Mouse (Mus musculus): ENCODE results near the gene Npas1.

The Npas1 gene

GRCm38 (mm10) chr7:16468115-16468514, 9.4 kb downstream of the Npas1 start:
- DNase-seq = no peak

- peak; percentile 22 for DNase-seq
These were observed 11.0 kb downstream of the Npas1 start for GRCm38 (mm10) chr7:16466565-16466964.

GRCm38 (mm10) chr7:16465568-16465967, 12.0 kb downstream of the Npas1 start:
- no peak for DNase-seq

- DNase-seq = peak; percentile 81
These were observed 12.4 kb downstream of the Npas1 start for GRCm38 (mm10) chr7:16465160-16465559.

- peak; percentile 87 for DNase-seq
These were observed 14.3 kb downstream of the Npas1 start for GRCm38 (mm10) chr7:16463214-16463613.

- DNase-seq = no peak
These were observed 15.8 kb downstream of the Npas1 start for GRCm38 (mm10) chr7:16461705-16462104.

- no peak for DNase-seq
These were observed 16.4 kb downstream of the Npas1 start for GRCm38 (mm10) chr7:16461151-16461550.

GRCm38 (mm10) chr7:16460566-16460965, 17.0 kb downstream of the Npas1 start:
- no peak for DNase-seq

- DNase-seq = no peak
These were observed 21.2 kb downstream of the Npas1 start for GRCm38 (mm10) chr7:16456289-16456688.

GRCm38 (mm10) chr7:16455016-16455415, 22.5 kb downstream of the Npas1 start:
- DNase-seq = no peak

GRCm38 (mm10) chr7:16453118-16453711, 24.3 kb downstream of the Npas1 start:
- DNase-seq = peak; percentile 56

- peak; percentile 97 for DNase-seq
These were observed 24.9 kb downstream of the Npas1 start, which contains the start of gene Tmem160 for GRCm38 (mm10) chr7:16452587-16453073. TSS of gene Tmem160 (plus strand) at chr7:16452779.

- DNase-seq = no peak
These were observed 25.9 kb downstream of the Npas1 start for GRCm38 (mm10) chr7:16451656-16452055.

GRCm38 (mm10) chr7:16441241-16441640, 36.3 kb downstream of the Npas1 start:
- peak; percentile 27 for DNase-seq

GRCm38 (mm10) chr7:16435088-16435487, 42.4 kb downstream of the Npas1 start:
- DNase-seq = no peak

- DNase-seq = no peak
These were observed 44.1 kb downstream of the Npas1 start for GRCm38 (mm10) chr7:16433352-16433971.

GRCm38 (mm10) chr7:16426129-16426729, 51.3 kb downstream of the Npas1 start:
- DNase-seq = peak; percentile 94

- no peak for DNase-seq
These were observed 51.8 kb downstream of the Npas1 start for GRCm38 (mm10) chr7:16425721-16426120.

- DNase-seq = no peak
These were observed 53.8 kb downstream of the Npas1 start for GRCm38 (mm10) chr7:16423731-16424130.

GRCm38 (mm10) chr7:16422222-16422856, 55.2 kb downstream of the Npas1 start:
- DNase-seq = no peak

- no peak for DNase-seq
These were observed 56.9 kb downstream of the Npas1 start for GRCm38 (mm10) chr7:16420493-16421118.

GRCm38 (mm10) chr7:16418713-16419112, 58.8 kb downstream of the Npas1 start:
- DNase-seq = no peak

- peak; percentile 71 for DNase-seq
These were observed 60.3 kb downstream of the Npas1 start for GRCm38 (mm10) chr7:16417141-16417771.
